Mouse (Mus musculus) forebrain, postnatal 0 days (tissue): ENCODE data around the gene Armc8. TPM values are rescaled to one million over a fixed set of nuclear protein-coding genes. Genes with fewer than 3 reads are reported as not detected.

ENCODE experiments used
- ATAC-seq: fragments of 200-750 bp; cut with Nextera tagmentation; 2 replicates; pipeline ENCODE4 v1.8.0; 2017; ENCODE audit warnings: mild to moderate bottlenecking, moderate library complexity
- DNase-seq: peaks from one replicate; pipeline ENCODE4 v3.0.0-alpha.2; 2015
- H3K27ac ChIP-seq: fragments of 300-500 bp; sonication (generic); 2 replicates; pipeline ENCODE4 v1.5.1; 2014; ENCODE audit warnings: low read depth, mild to moderate bottlenecking, antibody characterized with exemption, low read length, moderate library complexity, mixed read lengths
- H3K27me3 ChIP-seq: fragments of 300-500 bp; sonication (generic); 2 replicates; pipeline ENCODE4 v1.6.1; 2014; ENCODE audit warnings: mild to moderate bottlenecking, low read length, mixed read lengths; ENCODE audit not compliant: insufficient read depth
- H3K36me3 ChIP-seq: fragments of 300-500 bp; sonication (generic); 2 replicates; pipeline ENCODE4 v1.6.1; 2014; ENCODE audit warnings: mild to moderate bottlenecking, moderate library complexity; ENCODE audit not compliant: insufficient read depth
- H3K4me1 ChIP-seq: fragments of 300-500 bp; sonication (generic); 2 replicates; pipeline ENCODE4 v1.6.1; 2014; ENCODE audit warnings: antibody characterized with exemption; ENCODE audit not compliant: insufficient read depth
- H3K4me2 ChIP-seq: fragments of 300-500 bp; sonication (generic); 2 replicates; pipeline ENCODE4 v1.6.1; 2014; ENCODE audit warnings: low read depth, mild to moderate bottlenecking, moderate library complexity
- H3K4me3 ChIP-seq: fragments of 300-500 bp; sonication (generic); 2 replicates; pipeline ENCODE4 v1.5.1; 2014; ENCODE audit warnings: low read depth, low read length, mixed read lengths
- H3K9ac ChIP-seq: fragments of 300-500 bp; sonication (generic); 2 replicates; pipeline ENCODE4 v1.6.1; 2014; ENCODE audit warnings: mild to moderate bottlenecking
- H3K9me3 ChIP-seq: fragments of 300-500 bp; sonication (generic); 2 replicates; pipeline ENCODE4 v1.6.1; 2016; ENCODE audit warnings: low read length
- CTCF ChIP-seq: sonication (generic); IDR thresholded peaks from 2 replicates; pipeline ENCODE4 v1.5.1; 2016; ENCODE audit warnings: antibody characterized with exemption, control low read depth, low read depth
- WGBS: fragments of 180-500 bp; shearing (Covaris S2); extraction: QIAGEN DNeasy Blood & Tissue Kit; methylation state at CpG from one replicate; pipeline ENCODE4 v1.1.7; 2014; 5-methylcytosine and 5-hydroxymethylcytosine counted together
- polyA plus RNA-seq: library from polyadenylated mRNA; unstranded; fragments of >200 nt; fragmentation: Nextera tagmentation; extraction: Ambion mirVana; gene quantifications from 2 replicates; pipeline ENCODE4 v1.2.1, GENCODE M21; 2015
- total RNA-seq: library from RNA; depleted of rRNA; stranded (reverse); fragments of >200 nt; gene quantifications from 2 replicates; pipeline ENCODE4 v1.2.3, GENCODE M21; 2014

Armc8 gene
- total and polyA plus RNA-seq, 2 experiments from 2014 or later: 70.6 to 96.3 TPM

- ATAC-seq: no peak
- H3K4me3 ChIP-seq: no peak overlapping the region
- H3K4me2 ChIP-seq: no peak overlapping the region
- no peak for TF ChIP-seq CTCF
- no peak overlapping the region for H3K27ac ChIP-seq
- H3K27me3 ChIP-seq: no peaks in the 10 kb centered on the region
- H3K36me3 ChIP-seq: peaks cover 26% of the 10 kb centered on the region
- H3K9me3 ChIP-seq: no peaks in the 10 kb centered on the region
- H3K4me1 ChIP-seq: 0 out of 2 replicates have a peak, but pooled peaks cover 3% of the 10 kb centered on the region
- DNase-seq: no peak
- no peak overlapping the region for H3K9ac ChIP-seq
These were observed 84.1 kb downstream of the Armc8 start for GRCm38 (mm10) chr9:99484632-99485031.

GRCm38 (mm10) chr9:99483191-99483590 is 85.5 kb downstream of the Armc8 start:
- Histone ChIP-seq H3K27me3 (no peaks in the 10 kb centered on the region), H3K27ac (no peak overlapping the region; the same call in 1 of the 2 replicates), H3K4me3 (no peak overlapping the region), H3K4me1 (0 out of 2 replicates have a peak, but pooled peaks cover 10% of the 10 kb centered on the region), H3K9ac (no peak overlapping the region), H3K36me3 (peaks cover 18% of the 10 kb centered on the region), H3K9me3 (no peaks in the 10 kb centered on the region), H3K4me2 (no peak overlapping the region)
- no peak for TF ChIP-seq CTCF
- ATAC-seq: no peak
- DNase-seq: no peak
- 91% methylated on average over 4 of the region's 4 CpGs for WGBS

DNA sequence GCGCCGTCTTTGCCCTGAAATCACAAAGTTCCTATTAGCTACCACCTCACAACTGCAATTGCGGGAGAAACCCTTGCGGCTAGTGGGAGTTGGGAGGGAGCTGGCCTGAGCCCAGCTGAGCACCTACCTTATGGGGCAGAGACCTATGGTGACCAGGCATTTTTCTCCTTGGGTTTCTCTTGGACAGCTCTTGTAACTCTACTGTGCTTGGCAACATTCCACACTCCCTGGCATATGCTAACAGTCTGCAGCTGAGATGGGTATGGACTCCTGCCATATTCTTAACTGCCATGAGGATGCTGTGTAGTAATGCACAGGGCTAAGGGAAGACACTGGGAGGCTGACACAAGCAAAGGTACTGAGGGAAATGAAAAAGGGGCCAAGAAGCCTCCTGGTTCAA is 87.9 kb downstream of the Armc8 start:
- DNase-seq (peak; percentile 58), ATAC-seq (peak; percentile 65)
- peaks cover 9% of the 10 kb centered on the region; the same call in 1 of the 2 replicates for H3K36me3 ChIP-seq

GRCm38 (mm10) chr9:99479181-99479711 is 89.5 kb downstream of the Armc8 start:
- 54% methylated on average over 9 of the region's 9 CpGs for WGBS
- TF ChIP-seq CTCF: no peak
- no peak for DNase-seq
- H3K27me3 ChIP-seq: no peaks in the 10 kb centered on the region
- H3K9me3 ChIP-seq: no peaks in the 10 kb centered on the region
- H3K9ac ChIP-seq: no peak overlapping the region
- H3K4me3 ChIP-seq: no peak overlapping the region
- H3K36me3 ChIP-seq: peaks cover 12% of the 10 kb centered on the region; the same call in 1 of the 2 replicates
- 0 out of 2 replicates have a peak, but pooled peaks have one; percentile 38 for ATAC-seq
- 0 out of 2 replicates have a peak, but pooled peaks cover 10% of the 10 kb centered on the region for H3K4me1 ChIP-seq
- no peak overlapping the region for H3K4me2 ChIP-seq
- peak overlapping the region; percentile 45; the same call in 1 of the 2 replicates for H3K27ac ChIP-seq

More for the DNA sequence above, 87.9 kb downstream of the Armc8 start:
- Histone ChIP-seq H3K4me3 (no peak overlapping the region), H3K4me2 (no peak overlapping the region), H3K9me3 (no peaks in the 10 kb centered on the region), H3K4me1 (0 out of 2 replicates have a peak, but pooled peaks cover 10% of the 10 kb centered on the region), H3K27ac (no peak overlapping the region), H3K9ac (no peak overlapping the region), H3K27me3 (no peaks in the 10 kb centered on the region)
- 75% methylated on average over 4 of the region's 4 CpGs for WGBS
- no peak for TF ChIP-seq CTCF

- H3K4me1 ChIP-seq: no peaks in the 10 kb centered on the region
- DNase-seq (no peak), ATAC-seq (no peak)
- H3K36me3 ChIP-seq: peaks cover 5% of the 10 kb centered on the region; the same call in 1 of the 2 replicates
- no peak overlapping the region for H3K4me2 ChIP-seq
- 86% methylated on average over 7 of the region's 7 CpGs for WGBS
- no peak overlapping the region for H3K27ac ChIP-seq
- no peaks in the 10 kb centered on the region for H3K27me3 ChIP-seq
- TF ChIP-seq CTCF: no peak
- no peak overlapping the region for H3K4me3 ChIP-seq
- H3K9me3 ChIP-seq: no peaks in the 10 kb centered on the region
- H3K9ac ChIP-seq: no peak overlapping the region
These were observed 97.4 kb downstream of the Armc8 start for GRCm38 (mm10) chr9:99471334-99471733.

- no peak overlapping the region for H3K4me3 ChIP-seq
- 0 out of 2 replicates have a peak, but pooled peaks cover 5% of the 10 kb centered on the region for H3K36me3 ChIP-seq
- no peak for TF ChIP-seq CTCF
- no peaks in the 10 kb centered on the region for H3K4me1 ChIP-seq
- WGBS: 55% methylated on average over 16 of the region's 16 CpGs
- ATAC-seq (no peak), DNase-seq (no peak)
- no peak overlapping the region for H3K4me2 ChIP-seq
- H3K27ac ChIP-seq: no peak overlapping the region
- no peaks in the 10 kb centered on the region for H3K27me3 ChIP-seq
- H3K9ac ChIP-seq: no peak overlapping the region
- H3K9me3 ChIP-seq: no peaks in the 10 kb centered on the region
These were observed 98.2 kb downstream of the Armc8 start for GRCm38 (mm10) chr9:99470347-99471092.

DNA sequence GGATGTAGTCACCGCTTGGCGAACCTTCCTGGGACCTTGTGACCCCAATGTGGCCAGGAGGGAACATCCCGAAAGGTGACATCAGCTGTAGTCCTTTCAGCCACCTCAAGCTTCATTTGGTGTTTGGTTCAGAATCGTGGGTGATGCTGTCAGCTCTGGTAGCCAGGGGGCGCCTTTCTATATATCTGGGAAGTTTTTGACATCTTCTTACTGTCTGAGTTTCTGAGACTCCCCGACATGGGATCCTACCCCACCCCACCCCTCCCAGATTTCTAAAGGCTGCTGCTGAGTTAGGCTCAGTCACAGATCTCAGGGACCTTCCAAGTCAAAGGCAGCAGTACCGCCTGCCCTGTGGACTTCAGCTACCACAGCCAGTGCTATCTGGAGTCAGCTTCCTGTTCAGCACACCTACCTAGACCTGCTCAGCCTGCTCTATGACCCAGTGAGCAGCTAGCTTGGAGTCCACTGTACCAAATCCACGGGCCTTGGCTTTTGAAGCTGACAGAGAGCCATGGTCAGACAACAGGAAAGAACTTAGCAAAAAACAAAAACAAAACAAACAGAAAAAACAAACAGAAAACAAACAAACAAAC is 98.9 kb downstream of the Armc8 start:
- no peak overlapping the region for H3K4me2 ChIP-seq
- ATAC-seq (no peak), DNase-seq (no peak)
- 70% methylated on average over 8 of the region's 8 CpGs for WGBS
- no peaks in the 10 kb centered on the region for H3K4me1 ChIP-seq
- no peaks in the 10 kb centered on the region for H3K36me3 ChIP-seq
- no peak overlapping the region for H3K4me3 ChIP-seq
- H3K27me3 ChIP-seq: no peaks in the 10 kb centered on the region
- no peak overlapping the region for H3K9ac ChIP-seq
- H3K9me3 ChIP-seq: no peaks in the 10 kb centered on the region
- no peak overlapping the region for H3K27ac ChIP-seq
- peak; percentile 27; the same call in 1 of the 2 replicates for TF ChIP-seq CTCF
